Comparison of ENCODE assay signal across 31 mouse cellular contexts in genomic region chr12:51855453-51855852, GRCm38 (mm10). TPM values are rescaled to one million over a fixed set of nuclear protein-coding genes. Genes with fewer than 3 reads are reported as not detected.
DNase-seq lines count a peak whose midpoint lies in the region; ATAC-seq lines count a peak whose summit lies in the region.
"Had no signal": no experiment of that assay in that cellular context is flagged by ENCODE, and none has a peak within 500 bp of the region (broad histone marks: within the 10 kb centered on the region; RNA-seq: fewer than 3 reads in every experiment).

No protein-coding gene starts in this region.

- 29% methylated on average over 7 of the region's 7 CpGs for WGBS in liver, embryonic 15.5 days (ENCODE audit: insufficient replicate concordance)
- 61% methylated on average over 7 of the region's 7 CpGs for WGBS in midbrain, embryonic 10.5 days

- peak; percentile 45 for ATAC-seq in liver, embryonic 15.5 days (ENCODE audit: insufficient read depth)
- ATAC-seq: forebrain, embryonic 16.5 days; intestine, postnatal 0 days; midbrain, embryonic 16.5 days had no signal

- H3K9ac ChIP-seq in liver, embryonic 15.5 days: no peak overlapping the region
- H3K9ac ChIP-seq: hindbrain, embryonic 13.5 days; limb, embryonic 13.5 days; neural tube, embryonic 12.5 days had no signal

- no peak overlapping the region for H3K4me3 ChIP-seq in liver, embryonic 15.5 days (replicated peaks)
- H3K4me3 ChIP-seq in midbrain, embryonic 10.5 days: no peak overlapping the region
- H3K4me3 ChIP-seq: erythroblast, embryonic 14.5 days; gastrocnemius, adult 2 months; hindbrain, embryonic 13.5 days; layer of hippocampus, adult 2 months; limb, embryonic 13.5 days; neural tube, embryonic 12.5 days had no signal

- no peaks in the 10 kb centered on the region for H3K27me3 ChIP-seq in liver, embryonic 15.5 days
- no peaks in the 10 kb centered on the region for H3K27me3 ChIP-seq in midbrain, embryonic 10.5 days (ENCODE audit: low read depth, poor library complexity, severe bottlenecking)
- H3K27me3 ChIP-seq: hindbrain, embryonic 13.5 days; limb, embryonic 13.5 days; neural tube, embryonic 12.5 days had no signal

- DNase-seq in MEL-GATA-1-ER (ENCODE audit: extremely low read depth, low read depth): peak; percentile 60
- DNase-seq in liver: peak; percentile 50
- no peak for DNase-seq in embryo, embryonic 9.5 days (ENCODE audit: extremely low spot score)
- DNase-seq in midbrain, embryonic 10.5 days (ENCODE audit: low spot score): no peak
- no peak for DNase-seq in thymus, postnatal 10 days (ENCODE audit: low spot score in 2 of 2)
- no peak for DNase-seq in heart, postnatal 4 days
- DNase-seq: adrenal gland, postnatal 14 days; cerebellum, adult 9-11 months; gastrocnemius, adult 2 months; gastrocnemius, postnatal 36 days; heart, adult 18-20 months; heart, postnatal 36 days; kidney, postnatal 14 days; lung, adult 2 months; lung, postnatal 10 days; right cerebral cortex, postnatal 4 days; thymus, adult 18-20 months; thymus, postnatal 36 days had no signal

- H3K4me2 ChIP-seq in liver, embryonic 15.5 days: no peak overlapping the region
- H3K4me2 ChIP-seq: heart, embryonic 11.5 days; hindbrain, embryonic 13.5 days; limb, embryonic 13.5 days; midbrain, embryonic 11.5 days; neural tube, embryonic 12.5 days had no signal

- peaks cover 71% of the 10 kb centered on the region for H3K4me1 ChIP-seq in liver, embryonic 15.5 days (replicated peaks)
- H3K4me1 ChIP-seq in midbrain, embryonic 10.5 days: no peaks in the 10 kb centered on the region
- H3K4me1 ChIP-seq: hindbrain, embryonic 13.5 days; limb, embryonic 13.5 days; neural tube, embryonic 12.5 days had no signal

- H3K9me3 ChIP-seq in liver, embryonic 15.5 days (replicated peaks): no peaks in the 10 kb centered on the region
- H3K9me3 ChIP-seq in midbrain, embryonic 10.5 days (replicated peaks): no peaks in the 10 kb centered on the region
- H3K9me3 ChIP-seq: hindbrain, embryonic 13.5 days; limb, embryonic 13.5 days; neural tube, embryonic 12.5 days had no signal

- no peaks in the 10 kb centered on the region for H3K36me3 ChIP-seq in liver, embryonic 15.5 days (replicated peaks)
- H3K36me3 ChIP-seq in midbrain, embryonic 10.5 days: no peaks in the 10 kb centered on the region
- H3K36me3 ChIP-seq: hindbrain, embryonic 13.5 days; limb, embryonic 13.5 days; neural tube, embryonic 12.5 days had no signal

- peak overlapping the region; percentile 79 for H3K27ac ChIP-seq in liver, embryonic 15.5 days (replicated peaks)
- no peak overlapping the region for H3K27ac ChIP-seq in midbrain, embryonic 10.5 days (replicated peaks)
- H3K27ac ChIP-seq: gastrocnemius, adult 2 months; hindbrain, embryonic 13.5 days; layer of hippocampus, adult 2 months; limb, embryonic 13.5 days; macrophage; neural tube, embryonic 12.5 days; stomach, postnatal 0 days had no signal

RNA-seq across cellular contexts. Expression of gene Hectd1, which starts 26.1 kb away (rescaled TPM):
- polyA plus RNA-seq in liver, embryonic 15.5 days (2015; fragmentation: Nextera tagmentation; extraction: Ambion mirVana): 24.0 and 29.4 TPM in 2 replicates
- polyA plus RNA-seq in midbrain, embryonic 10.5 days (2016; fragmentation: Nextera tagmentation; extraction: Ambion mirVana): 29.1 and 30.4 TPM in 2 replicates
- total RNA-seq in heart, postnatal 4 days (2021): 10 to 100 TPM; 96.8 to 99.6 TPM

Comparison
In these comparisons a context has a peak if more than half of its experiments do, and no peak if none do; other contexts are left out.
1. DNase-seq: peak in MEL-GATA-1-ER (single experiment) and liver (single experiment); none in embryo, embryonic 9.5 days (single experiment), midbrain, embryonic 10.5 days (single experiment), thymus, postnatal 10 days (0 of 2) and heart, postnatal 4 days (single experiment).